Mouse (Mus musculus) liver, adult 2 months (tissue): ENCODE measurements around the gene Fam241a.

Experiments
- CTCF ChIP-seq: fragments of 200-500 bp; IDR thresholded peaks from 2 replicates; pipeline ENCODE4 v1.5.1; 2011; ENCODE audit warnings: low read depth, low read length, control low read depth
- POLR2A ChIP-seq: fragments of 200-500 bp; IDR thresholded peaks from 2 replicates; pipeline ENCODE4 v1.6.1; 2011; ENCODE audit warnings: low read length, control low read depth; ENCODE audit not compliant: insufficient read depth; ENCODE audit errors: extremely low read depth

DNA sequence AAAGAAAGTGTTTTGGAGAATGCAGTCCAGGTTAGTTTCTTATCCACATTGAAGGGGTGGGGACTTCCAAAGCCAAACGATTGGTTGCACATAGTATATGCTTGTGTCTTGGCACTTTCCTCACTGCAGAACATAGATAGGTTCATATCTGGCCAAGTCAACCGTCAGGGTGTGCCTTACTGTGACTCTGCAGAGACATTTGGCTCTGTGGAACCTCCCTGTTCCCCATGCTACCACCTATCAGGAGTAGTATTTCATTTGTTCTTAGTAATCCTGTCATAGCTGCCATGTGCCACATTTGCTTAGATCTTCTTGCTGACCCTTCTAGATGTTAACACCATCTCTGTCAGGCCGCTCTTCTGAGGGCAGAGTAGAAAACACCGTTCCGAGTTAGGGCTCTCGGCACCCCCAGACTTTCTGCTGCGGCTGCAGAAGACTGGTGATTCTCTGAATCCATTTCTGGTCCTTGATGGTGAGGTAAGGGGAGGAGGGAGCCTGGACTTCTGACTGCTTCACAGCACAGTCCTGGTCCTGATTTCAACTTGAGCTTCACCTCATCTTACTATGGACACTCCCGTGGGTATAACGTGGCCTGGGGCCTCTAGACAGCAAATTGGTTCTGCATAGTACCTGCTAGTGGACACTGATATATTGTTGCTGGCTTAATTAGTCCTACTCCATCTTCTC lies 34.3 kb upstream of the Fam241a start:
- TF ChIP-seq CTCF (no peak), POLR2A (no peak)
